Comparison of ENCODE assay signal across 30 mouse cellular contexts in the genomic region with DNA sequence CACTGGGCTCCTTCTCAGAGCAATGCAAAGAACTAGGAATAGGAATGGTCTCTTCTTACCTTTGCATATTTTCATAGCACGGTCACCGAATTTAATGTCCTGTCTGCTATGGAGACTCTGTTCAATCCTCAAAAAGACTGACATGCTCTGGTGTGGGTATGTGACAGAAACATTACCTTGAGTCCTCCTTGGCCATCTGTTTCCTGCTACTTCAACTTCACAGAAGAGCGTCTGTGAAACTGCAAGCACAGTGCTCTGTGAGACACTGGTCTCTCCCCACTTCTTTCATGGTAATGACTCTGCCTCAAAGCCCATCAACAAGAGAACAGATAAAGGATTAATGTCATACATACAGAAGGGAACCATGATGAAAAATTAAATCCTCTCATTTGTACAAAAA. TPM values are rescaled to one million over a fixed set of nuclear protein-coding genes. Genes with fewer than 3 reads are reported as not detected.
DNase-seq lines count a peak whose midpoint lies in the region; ATAC-seq lines count a peak whose summit lies in the region.
"Had no signal": no experiment of that assay in that cellular context is flagged by ENCODE, and none has a peak within 500 bp of the region (broad histone marks: within the 10 kb centered on the region; RNA-seq: fewer than 3 reads in every experiment).

No protein-coding gene starts in this region.

- peak; percentile 37 for ATAC-seq in CD4-positive, CD25-positive, alpha-beta regulatory T cell, adult 4 months
- peak; percentile 39 for ATAC-seq in inflammation-experienced regulatory T-cells, adult 6 months
- no peak for ATAC-seq in megakaryocyte, adult 5-6 weeks (ENCODE audit: poor library complexity, severe bottlenecking)
- ATAC-seq: forebrain, embryonic 15.5 days; intestine, embryonic 16.5 days had no signal

- DNase-seq in right cerebral cortex, adult 18-20 months, result peak; percentile 20
- no peak for DNase-seq in right cerebral cortex, postnatal 4 days
- DNase-seq in B cell, adult 2 months, result peak; percentile 49 to 58
- no peak for DNase-seq in urinary bladder, postnatal 4 days (ENCODE audit: low spot score in 2 of 2)
- DNase-seq: adrenal gland, adult 2 months; cerebellum, adult 11 months; cerebellum, postnatal 10 days; kidney, postnatal 36 days had no signal

RNA-seq across cellular contexts. Expression of a gene that starts 1.4 kb away (rescaled TPM):
- polyA plus RNA-seq in CD4-positive, CD25-positive, alpha-beta regulatory T cell, adult 4 months (2017; shearing (Covaris generic)), result 100 to 1,000 TPM; 420 to 532 TPM
- 100 to 1,000 TPM; 382 to 635 (median 544) TPM for polyA plus RNA-seq in inflammation-experienced regulatory T-cells, adult 6 months (2017; shearing (Covaris generic))
- 16.9 and 21.9 TPM in 2 replicates for total RNA-seq in megakaryocyte, adult 5-6 weeks (2015)
- total RNA-seq in megakaryocyte, adult 5-6 weeks (2017), result 10.4 and 12.3 TPM in 2 replicates
- total RNA-seq: adrenal gland, adult 2 months; gastrocnemius, adult 18-20 months; heart, postnatal 25 days; MEL had no signal
- polyA plus RNA-seq: adrenal gland, adult 2 months; embryonic facial prominence, embryonic 14.5 days; forebrain, embryonic 15.5 days; heart, embryonic 13.5 days; hindbrain, embryonic 14.5 days; intestine, embryonic 16.5 days; kidney, embryonic 14.5 days; limb, embryonic 11.5 days; liver, embryonic 11.5 days; midbrain, embryonic 12.5 days; neural tube, embryonic 12.5 days; stomach, embryonic 14.5 days had no signal

RNA-seq across cellular contexts. Expression of a gene that starts 15.2 kb away (rescaled TPM):
- 10 to 100 TPM; 13.4 to 20.1 TPM for polyA plus RNA-seq in CD4-positive, CD25-positive, alpha-beta regulatory T cell, adult 4 months (2017; shearing (Covaris generic))
- 10 to 100 TPM; 17.0 to 36.7 (median 21.0) TPM for polyA plus RNA-seq in inflammation-experienced regulatory T-cells, adult 6 months (2017; shearing (Covaris generic))
- 815 and 879 TPM in 2 replicates for total RNA-seq in megakaryocyte, adult 5-6 weeks (2015)
- total RNA-seq in megakaryocyte, adult 5-6 weeks (2017), result 614 and 767 TPM in 2 replicates
- total RNA-seq: MEL had no signal

RNA-seq across cellular contexts. Expression of a gene that starts 31.9 kb away (rescaled TPM):
- 1,000 to 10,000 TPM; 1,239 to 1,299 TPM for polyA plus RNA-seq in CD4-positive, CD25-positive, alpha-beta regulatory T cell, adult 4 months (2017; shearing (Covaris generic))
- 1,000 to 10,000 TPM; 1,170 to 1,320 (median 1,200) TPM for polyA plus RNA-seq in inflammation-experienced regulatory T-cells, adult 6 months (2017; shearing (Covaris generic))
- 242 and 270 TPM in 2 replicates for total RNA-seq in megakaryocyte, adult 5-6 weeks (2015)
- total RNA-seq in megakaryocyte, adult 5-6 weeks (2017), result 138 and 141 TPM in 2 replicates
- total RNA-seq: MEL had no signal

RNA-seq across cellular contexts. Expression of a gene that starts 41.0 kb away (rescaled TPM):
- 1,000 to 10,000 TPM; 2,426 to 2,599 TPM for polyA plus RNA-seq in CD4-positive, CD25-positive, alpha-beta regulatory T cell, adult 4 months (2017; shearing (Covaris generic))
- polyA plus RNA-seq in inflammation-experienced regulatory T-cells, adult 6 months (2017; shearing (Covaris generic)), result 1,000 to 10,000 TPM; 2,395 to 2,899 (median 2,705) TPM
- 53.5 and 63.3 TPM in 2 replicates for total RNA-seq in megakaryocyte, adult 5-6 weeks (2015)
- total RNA-seq in megakaryocyte, adult 5-6 weeks (2017), result 17.0 and 32.8 TPM in 2 replicates
- total RNA-seq: CH12.LX; gastrocnemius, adult 18-20 months; layer of hippocampus, postnatal 14 days; MEL had no signal
- polyA plus RNA-seq: forebrain, embryonic 15.5 days; heart, embryonic 13.5 days; hindbrain, embryonic 14.5 days; kidney, embryonic 14.5 days; limb, embryonic 11.5 days; liver, embryonic 11.5 days; midbrain, embryonic 12.5 days; neural tube, embryonic 12.5 days had no signal

RNA-seq across cellular contexts. Expression of a gene that starts 52.2 kb away (rescaled TPM):
- polyA plus RNA-seq in CD4-positive, CD25-positive, alpha-beta regulatory T cell, adult 4 months (2017; shearing (Covaris generic)), result 1 to 10 TPM; 3.9 to 6.3 TPM
- 1 to 10 TPM; 2.1 to 5.3 (median 3.7) TPM for polyA plus RNA-seq in inflammation-experienced regulatory T-cells, adult 6 months (2017; shearing (Covaris generic))
- total RNA-seq in megakaryocyte, adult 5-6 weeks (2015), result 0.21 and 0.54 TPM in 2 replicates
- 0.53 TPM in 1 of 2 replicates, not detected in the other for total RNA-seq in megakaryocyte, adult 5-6 weeks (2017)
- total RNA-seq: CH12.LX; granulocyte monocyte progenitor cell, adult 5-6 weeks; layer of hippocampus, postnatal 14 days; MEL; monocyte, adult 5-6 weeks had no signal
- polyA plus RNA-seq: forebrain, embryonic 15.5 days; hindbrain, embryonic 14.5 days; macrophage; midbrain, embryonic 12.5 days; neural tube, embryonic 12.5 days had no signal

Comparison
In these comparisons a context has a peak if more than half of its experiments do, and no peak if none do; other contexts are left out.
1. DNase-seq: peak in right cerebral cortex, adult 18-20 months (single experiment) and B cell, adult 2 months (2 of 2); none in right cerebral cortex, postnatal 4 days (single experiment) and urinary bladder, postnatal 4 days (0 of 2).